Mouse (Mus musculus): ENCODE results near the gene Mov10l1.

DNA sequence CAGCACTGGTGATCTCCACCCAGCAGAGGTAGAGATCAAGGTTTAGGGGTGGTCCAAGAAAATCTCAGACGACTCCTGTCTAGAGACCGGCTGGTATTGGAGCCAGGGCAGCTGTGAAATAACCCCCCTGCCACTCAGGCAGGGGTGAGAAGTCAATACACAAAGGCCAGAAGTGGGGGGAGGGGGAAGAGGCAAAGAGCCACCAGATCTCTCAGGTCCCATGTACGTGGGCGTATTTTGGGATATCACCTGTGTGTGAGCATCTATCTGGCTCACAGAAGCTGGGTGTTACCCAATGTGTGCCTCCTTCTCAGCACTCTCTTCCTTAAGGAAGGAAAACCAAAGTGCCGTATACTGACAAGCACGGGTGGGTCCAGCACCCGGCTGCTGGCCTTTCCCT lies 80.3 kb downstream of the Mov10l1 start:
- no peak for TF ChIP-seq CTCF (IDR thresholded peaks at IDR 0.05; ENCODE audit: borderline replicate concordance, insufficient read depth, low read depth, low read length)
- no peak for TF ChIP-seq POLR2A (IDR thresholded peaks at IDR 0.05; ENCODE audit: borderline replicate concordance, insufficient read depth, low read length)

All from cerebellum, adult 2 months (tissue).